Mouse (Mus musculus): ENCODE measurements at regions not wholly inside any gene's neighbourhood (a gene's known extent, or its start where the extent isn't known, plus 50 kb on each side); places are given as distances from the start of the nearest gene placed in this dataset.

GRCm38 (mm10) chr12:70523379-70523778 lies 70.5 kb downstream of the Tmx1 start:
- peak; percentile 28 for DNase-seq (ENCODE audit: low read depth, low spot score)

GRCm38 (mm10) chr12:70524703-70525102 lies 71.8 kb downstream of the Tmx1 start:
- no peak for DNase-seq (ENCODE audit: low read depth, low spot score)

- no peak for DNase-seq (ENCODE audit: low read depth, low spot score)
Observed at GRCm38 (mm10) chr12:70531661-70532060, 78.8 kb downstream of the Tmx1 start.

GRCm38 (mm10) chr12:70532225-70532624 lies 79.3 kb downstream of the Tmx1 start:
- no peak for DNase-seq (ENCODE audit: low read depth, low spot score)

GRCm38 (mm10) chr12:70532843-70533242 lies 79.9 kb downstream of the Tmx1 start:
- DNase-seq (ENCODE audit: low read depth, low spot score), result no peak

GRCm38 (mm10) chr12:70533375-70533935 lies 80.6 kb downstream of the Tmx1 start:
- DNase-seq (ENCODE audit: low read depth, low spot score), result no peak

GRCm38 (mm10) chr12:70539124-70539523 lies 86.2 kb downstream of the Tmx1 start:
- DNase-seq (ENCODE audit: low read depth, low spot score), result no peak

- no peak for DNase-seq (ENCODE audit: low read depth, low spot score)
Observed at GRCm38 (mm10) chr12:70539856-70540255, 87.0 kb downstream of the Tmx1 start.

GRCm38 (mm10) chr12:70541432-70541831 lies 88.5 kb downstream of the Tmx1 start:
- no peak for DNase-seq (ENCODE audit: low read depth, low spot score)

- no peak for DNase-seq (ENCODE audit: low read depth, low spot score)
Observed at GRCm38 (mm10) chr12:70543299-70543698, 90.4 kb downstream of the Tmx1 start.

- DNase-seq (ENCODE audit: low read depth, low spot score), result no peak
Observed at GRCm38 (mm10) chr12:70544326-70544725, 91.4 kb downstream of the Tmx1 start.

- peak; percentile 76 for DNase-seq (ENCODE audit: low read depth, low spot score)
Observed at GRCm38 (mm10) chr12:70544850-70545510, 92.1 kb downstream of the Tmx1 start.

- peak; percentile 82 for DNase-seq (ENCODE audit: low read depth, low spot score)
Observed at GRCm38 (mm10) chr12:70547199-70547598, 94.3 kb downstream of the Tmx1 start.

- no peak for DNase-seq (ENCODE audit: low read depth, low spot score)
Observed at GRCm38 (mm10) chr12:70549296-70549695, 96.4 kb downstream of the Tmx1 start.

GRCm38 (mm10) chr12:70553866-70554265 lies 101.0 kb downstream of the Tmx1 start:
- peak; percentile 72 for DNase-seq (ENCODE audit: low read depth, low spot score)

GRCm38 (mm10) chr12:70554586-70554985 lies 101.7 kb downstream of the Tmx1 start:
- peak; percentile 74 for DNase-seq (ENCODE audit: low read depth, low spot score)

- peak; percentile 77 for DNase-seq (ENCODE audit: low read depth, low spot score)
Observed at GRCm38 (mm10) chr12:70555723-70556122, 102.8 kb downstream of the Tmx1 start.

GRCm38 (mm10) chr12:70556820-70557219 lies 103.9 kb downstream of the Tmx1 start:
- peak; percentile 51 for DNase-seq (ENCODE audit: low read depth, low spot score)

GRCm38 (mm10) chr12:70563446-70563845 lies 110.6 kb downstream of the Tmx1 start:
- DNase-seq (ENCODE audit: low read depth, low spot score), result no peak

- no peak for DNase-seq (ENCODE audit: low read depth, low spot score)
Observed at GRCm38 (mm10) chr12:70575665-70576064, 122.8 kb downstream of the Tmx1 start.

GRCm38 (mm10) chr12:70577769-70578168 lies 124.9 kb downstream of the Tmx1 start:
- no peak for DNase-seq (ENCODE audit: low read depth, low spot score)

GRCm38 (mm10) chr12:70579328-70579905 lies 126.5 kb downstream of the Tmx1 start:
- DNase-seq (ENCODE audit: low read depth, low spot score), result no peak

- DNase-seq (ENCODE audit: low read depth, low spot score), result peak; percentile 31
Observed at GRCm38 (mm10) chr12:70586181-70586580, 133.3 kb downstream of the Tmx1 start.

All from 3T3-L1 (cell line).